Mouse (Mus musculus) thymus, adult 2 months (tissue): ENCODE data around the gene Rasip1.

Experiments used
- CTCF ChIP-seq: fragments of 200-500 bp; IDR thresholded peaks from 2 replicates; pipeline ENCODE4 v1.5.1; 2012; ENCODE audit warnings: mild to moderate bottlenecking, control low read depth, low read length, moderate library complexity, borderline replicate concordance; ENCODE audit not compliant: control insufficient read depth, poor library complexity, insufficient read depth; ENCODE audit errors: extremely low read depth
- POLR2A ChIP-seq: fragments of 200-500 bp; IDR thresholded peaks from 2 replicates; pipeline ENCODE4 v1.6.1; 2012; ENCODE audit warnings: mild to moderate bottlenecking, low read length, control low read depth, moderate library complexity; ENCODE audit not compliant: control insufficient read depth, poor library complexity, insufficient read depth; ENCODE audit errors: extremely low read depth

- TF ChIP-seq CTCF, result no peak
- TF ChIP-seq POLR2A, result no peak
These were observed 40.5 kb downstream of the Rasip1 start for GRCm38 (mm10) chr7:45667761-45668160.
